Comparison of ENCODE assay signal across 26 mouse cellular contexts in the genomic region with DNA sequence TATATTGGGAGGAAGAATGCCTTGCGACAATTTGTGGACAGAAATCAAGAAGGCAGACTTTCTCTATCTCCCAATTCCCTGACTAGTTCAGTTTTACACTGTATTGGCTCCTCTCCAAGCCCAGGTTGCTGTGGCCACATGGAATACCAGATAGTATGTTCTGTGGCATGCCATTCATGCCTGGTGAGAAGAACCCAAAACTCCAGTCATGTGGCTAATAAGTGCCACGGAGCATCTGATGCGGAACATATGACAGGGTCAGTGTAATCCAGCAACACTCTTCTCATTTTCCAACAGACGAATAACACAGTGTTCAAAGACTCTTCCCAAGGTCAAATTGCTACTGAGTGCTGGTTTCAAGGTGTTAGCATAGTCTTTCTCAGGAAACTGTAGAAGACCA. TPM values are rescaled to one million over a fixed set of nuclear protein-coding genes. Genes with fewer than 3 reads are reported as not detected.
DNase-seq lines count a peak whose midpoint lies in the region; ATAC-seq and TF ChIP-seq lines count a peak whose summit lies in the region.
"Had no signal": no experiment of that assay in that cellular context is flagged by ENCODE, and none has a peak within 500 bp of the region (broad histone marks: within the 10 kb centered on the region; RNA-seq: fewer than 3 reads in every experiment).

No protein-coding gene starts in this region.

- in situ Hi-C loops in Patski (cut with MboI; ENCODE audit: low pct_unique_long_range_greater_than_20kb), result no loop called here

- H3K4me3 ChIP-seq in heart, embryonic 12.5 days, result no peak overlapping the region
- H3K4me3 ChIP-seq in heart, adult 2 months, result no peak overlapping the region
- H3K4me3 ChIP-seq in heart, embryonic 16.5 days (ENCODE audit: low read length), result no peak overlapping the region
- H3K4me3 ChIP-seq: forebrain, embryonic 10.5 days; forebrain, embryonic 13.5 days; heart, embryonic 10.5 days; hindbrain, embryonic 12.5 days; hindbrain, embryonic 15.5 days had no signal

- WGBS in heart, embryonic 12.5 days, result 79% methylated on average over 4 of the region's 4 CpGs
- WGBS in heart, adult 2 months, result 82% methylated on average over 4 of the region's 4 CpGs
- WGBS in heart, embryonic 16.5 days, result 66% methylated on average over 4 of the region's 4 CpGs

- intact Hi-C loops in heart, adult 2 months (cut with DNase I), result no loop called here

- no peaks in the 10 kb centered on the region for H3K36me3 ChIP-seq in heart, embryonic 12.5 days
- H3K36me3 ChIP-seq in heart, adult 2 months (ENCODE audit: control insufficient read depth, insufficient read depth, low read length), result no peaks in the 10 kb centered on the region
- no peaks in the 10 kb centered on the region for H3K36me3 ChIP-seq in heart, embryonic 16.5 days (ENCODE audit: control insufficient read depth, insufficient read depth)
- H3K36me3 ChIP-seq: forebrain, embryonic 10.5 days; G1E; heart, embryonic 10.5 days; hindbrain, embryonic 12.5 days; hindbrain, embryonic 15.5 days had no signal

- CTCF ChIA-PET in Patski (lab: Charles Lee), result interaction anchor here (0.9 kb wide), 1 partner anchor 9 kb away, joined by 3 read pairs; no protein-coding TSS in a partner anchor

- no peak for TF ChIP-seq EP300 in heart, adult 2 months (IDR thresholded peaks at IDR 0.05; ENCODE audit: insufficient read depth, low read depth, low read length)

- DNase-seq in heart, adult 2 months, result no peak
- DNase-seq in heart, adult 18-20 months, result no peak
- DNase-seq in Patski (ENCODE audit: low read depth, low spot score), result no peak
- DNase-seq in frontal cortex, postnatal 14 days (ENCODE audit: low spot score in 2 of 2), result no peak
- DNase-seq: adrenal gland, adult 8-10 months; adrenal gland, postnatal 25 days; B cell, adult 2 months; cerebellum, adult 11-12 months; cerebellum, adult 8-10 months; cerebellum, postnatal 10 days; cerebellum, postnatal 36 days; gastrocnemius, postnatal 36 days; heart, postnatal 10 days; kidney, adult 2 months had no signal

- ATAC-seq in heart, embryonic 12.5 days (ENCODE audit: insufficient number of reproducible peaks, low FRiP score), result no peak
- no peak; the same call in 1 of the 2 replicates for ATAC-seq in heart, embryonic 16.5 days (replicated peaks; ENCODE audit: extremely low read depth, insufficient read depth, low FRiP score)
- ATAC-seq in Patski, result peak; percentile 71
- ATAC-seq: activated CD4-positive, CD25-positive, alpha-beta regulatory T cell, adult 4 months; forebrain, embryonic 13.5 days; forebrain, embryonic 16.5 days; intestine, postnatal 0 days had no signal

- H3K9ac ChIP-seq in heart, embryonic 12.5 days, result no peak overlapping the region
- H3K9ac ChIP-seq in heart, adult 2 months (ENCODE audit: low read depth, low read length), result no peak overlapping the region
- H3K9ac ChIP-seq in heart, embryonic 16.5 days (ENCODE audit: low read length), result no peak overlapping the region
- H3K9ac ChIP-seq: forebrain, embryonic 13.5 days; hindbrain, embryonic 12.5 days; hindbrain, embryonic 15.5 days had no signal

- peak overlapping the region; percentile 15; the same call in 1 of the 2 replicates for H3K27ac ChIP-seq in heart, embryonic 12.5 days (ENCODE audit: poor library complexity, severe bottlenecking)
- H3K27ac ChIP-seq in heart, adult 2 months, result no peak overlapping the region
- 0 out of 2 replicates have a peak overlapping the region, but pooled peaks have one; percentile 29 for H3K27ac ChIP-seq in heart, embryonic 16.5 days (ENCODE audit: low read length)
- H3K27ac ChIP-seq: forebrain, embryonic 10.5 days; forebrain, embryonic 13.5 days; heart, embryonic 10.5 days; hindbrain, embryonic 12.5 days; hindbrain, embryonic 15.5 days had no signal

- no peak for TF ChIP-seq CTCF in heart, adult 2 months (IDR thresholded peaks at IDR 0.05)
- TF ChIP-seq CTCF in Patski (IDR thresholded peaks at IDR 0.05), result no peak

- peaks cover 9% of the 10 kb centered on the region; the same call in 1 of the 2 replicates for H3K4me1 ChIP-seq in heart, embryonic 12.5 days (replicated peaks)
- no peaks in the 10 kb centered on the region for H3K4me1 ChIP-seq in heart, adult 2 months (ENCODE audit: control insufficient read depth, insufficient read depth, low read length)
- peaks cover 7% of the 10 kb centered on the region; the same call in 1 of the 2 replicates for H3K4me1 ChIP-seq in heart, embryonic 16.5 days (ENCODE audit: control insufficient read depth, insufficient read depth, low read length)
- H3K4me1 ChIP-seq: forebrain, embryonic 10.5 days; forebrain, embryonic 13.5 days; heart, embryonic 10.5 days; hindbrain, embryonic 12.5 days; hindbrain, embryonic 15.5 days had no signal

- H3K27me3 ChIP-seq in heart, embryonic 12.5 days (replicated peaks), result no peaks in the 10 kb centered on the region
- no peaks in the 10 kb centered on the region for H3K27me3 ChIP-seq in heart, adult 2 months (ENCODE audit: control insufficient read depth, insufficient read depth, low read length)
- no peaks in the 10 kb centered on the region for H3K27me3 ChIP-seq in heart, embryonic 16.5 days (ENCODE audit: control insufficient read depth, insufficient read depth, low read length)
- H3K27me3 ChIP-seq in Patski, result no peaks in the 10 kb centered on the region
- H3K27me3 ChIP-seq: CH12.LX; forebrain, embryonic 13.5 days; hindbrain, embryonic 12.5 days; hindbrain, embryonic 15.5 days had no signal

- POLR2A ChIA-PET in Patski (lab: Charles Lee), result no interaction called here

- no peaks in the 10 kb centered on the region for H3K9me3 ChIP-seq in heart, embryonic 12.5 days (replicated peaks)
- H3K9me3 ChIP-seq in heart, embryonic 16.5 days (replicated peaks; ENCODE audit: control insufficient read depth, low read length), result no peaks in the 10 kb centered on the region
- H3K9me3 ChIP-seq: forebrain, embryonic 10.5 days; forebrain, embryonic 13.5 days; G1E; heart, embryonic 10.5 days; hindbrain, embryonic 12.5 days; hindbrain, embryonic 15.5 days had no signal

- H3K79me2 ChIP-seq in heart, adult 2 months (replicated peaks; ENCODE audit: control insufficient read depth, insufficient read depth, low read length), result no peaks in the 10 kb centered on the region

- no peak for TF ChIP-seq POLR2A in heart, adult 2 months (IDR thresholded peaks at IDR 0.05; ENCODE audit: insufficient read depth, low read depth, low read length)

- no peak overlapping the region for H3K4me2 ChIP-seq in heart, embryonic 12.5 days
- H3K4me2 ChIP-seq in heart, embryonic 16.5 days (ENCODE audit: low read depth, low read length), result no peak overlapping the region
- H3K4me2 ChIP-seq: forebrain, embryonic 13.5 days; hindbrain, embryonic 12.5 days; hindbrain, embryonic 15.5 days had no signal

RNA-seq across cellular contexts. Expression of gene Phip, which starts 26.0 kb away (rescaled TPM):
- 58.4 and 60.8 TPM in 2 replicates for polyA plus RNA-seq in heart, embryonic 12.5 days (2016; fragmentation: Nextera tagmentation; extraction: Ambion mirVana)
- total RNA-seq in heart, adult 2 months (2021), result 10 to 100 TPM; 29.0 to 29.3 TPM
- polyA plus RNA-seq in heart, adult 2 months (2012; rRNA removed), result 2.6 and 6.4 TPM in 2 replicates
- polyA plus RNA-seq in heart, embryonic 16.5 days (2015; fragmentation: Nextera tagmentation; extraction: Ambion mirVana), result 45.4 and 48.6 TPM in 2 replicates
- total RNA-seq in heart, adult 18-20 months (2021), result 10 to 100 TPM; 25.5 to 31.3 TPM
- polyA plus RNA-seq in Patski (2021), result 22.8 TPM
